ENCODE assay signal across 12 mouse cellular contexts in genomic region chr6:146674420-146674819, GRCm38 (mm10). TPM values are rescaled to one million over a fixed set of nuclear protein-coding genes. Genes with fewer than 3 reads are reported as not detected.
A peak's percentile ranks its signal among the peaks of the same experiment; 100 is the strongest.
DNase-seq lines count a peak whose midpoint lies in the region; ATAC-seq and TF ChIP-seq lines count a peak whose summit lies in the region.
"Had no signal": no experiment of that assay in that cellular context is flagged by ENCODE, and none has a peak within 500 bp of the region (broad histone marks: within the 10 kb centered on the region; RNA-seq: fewer than 3 reads in every experiment).

No protein-coding gene starts in this region.

- no peaks in the 10 kb centered on the region for H3K36me3 ChIP-seq in heart, embryonic 11.5 days (ENCODE audit: control insufficient read depth, insufficient read depth, low read length)
- H3K36me3 ChIP-seq in heart, adult 2 months (ENCODE audit: control insufficient read depth, insufficient read depth, low read length): no peaks in the 10 kb centered on the region; the same call in 1 of the 2 replicates
- H3K36me3 ChIP-seq in lung, embryonic 14.5 days (ENCODE audit: insufficient read depth): no peaks in the 10 kb centered on the region
- no peaks in the 10 kb centered on the region for H3K36me3 ChIP-seq in small intestine, adult 2 months (ENCODE audit: control insufficient read depth, insufficient read depth, low read length)
- no peaks in the 10 kb centered on the region for H3K36me3 ChIP-seq in intestine, embryonic 16.5 days (ENCODE audit: control insufficient read depth, insufficient read depth, low read length)
- H3K36me3 ChIP-seq: hindbrain, embryonic 13.5 days; stomach, embryonic 15.5 days had no signal

- no peak for TF ChIP-seq CTCF in heart, adult 2 months (IDR thresholded peaks at IDR 0.05)
- TF ChIP-seq CTCF in lung, embryonic 14.5 days (IDR thresholded peaks at IDR 0.05; ENCODE audit: low read depth): no peak
- no peak for TF ChIP-seq CTCF in small intestine, adult 2 months (IDR thresholded peaks at IDR 0.05; ENCODE audit: extremely low read depth, insufficient read length, insufficient replicate concordance, low read depth, low read length)

- H3K4me3 ChIP-seq in heart, embryonic 11.5 days (ENCODE audit: low read depth, low read length): no peak overlapping the region
- H3K4me3 ChIP-seq in heart, adult 2 months: no peak overlapping the region
- H3K4me3 ChIP-seq in lung, embryonic 14.5 days (ENCODE audit: low read depth, low read length): no peak overlapping the region
- no peak overlapping the region for H3K4me3 ChIP-seq in small intestine, adult 2 months (ENCODE audit: low read depth, low read length)
- no peak overlapping the region for H3K4me3 ChIP-seq in intestine, embryonic 16.5 days (ENCODE audit: low read length)
- H3K4me3 ChIP-seq: hindbrain, embryonic 13.5 days; stomach, embryonic 15.5 days had no signal

- H3K4me1 ChIP-seq in heart, embryonic 11.5 days (ENCODE audit: control insufficient read depth, insufficient read depth, low read length): peaks cover 29% of the 10 kb centered on the region
- H3K4me1 ChIP-seq in heart, adult 2 months (ENCODE audit: control insufficient read depth, insufficient read depth, low read length): peaks cover 3% of the 10 kb centered on the region
- no peaks in the 10 kb centered on the region for H3K4me1 ChIP-seq in lung, embryonic 14.5 days (ENCODE audit: insufficient read depth)
- peaks cover 5% of the 10 kb centered on the region; the same call in 1 of the 2 replicates for H3K4me1 ChIP-seq in small intestine, adult 2 months (ENCODE audit: control insufficient read depth, insufficient read depth, insufficient read length, low read length)
- no peaks in the 10 kb centered on the region for H3K4me1 ChIP-seq in intestine, embryonic 16.5 days (ENCODE audit: control insufficient read depth, insufficient read depth, low read length)
- H3K4me1 ChIP-seq: hindbrain, embryonic 13.5 days; stomach, embryonic 15.5 days had no signal

- H3K27ac ChIP-seq in heart, embryonic 11.5 days (ENCODE audit: low read depth, low read length): peak overlapping the region; percentile 89
- H3K27ac ChIP-seq in heart, adult 2 months: no peak overlapping the region
- H3K27ac ChIP-seq in lung, embryonic 14.5 days (ENCODE audit: low read depth): peak overlapping the region; percentile 9; the same call in 1 of the 2 replicates
- peak overlapping the region; percentile 21; the same call in 1 of the 2 replicates for H3K27ac ChIP-seq in small intestine, adult 2 months (ENCODE audit: insufficient read depth, low read depth, low read length)
- H3K27ac ChIP-seq in intestine, embryonic 16.5 days (ENCODE audit: low read length): no peak overlapping the region
- H3K27ac ChIP-seq: hindbrain, embryonic 13.5 days; liver, embryonic 14.5 days; stomach, embryonic 15.5 days had no signal

- no peak overlapping the region for H3K4me2 ChIP-seq in heart, embryonic 11.5 days
- H3K4me2 ChIP-seq in lung, embryonic 14.5 days: no peak overlapping the region
- no peak overlapping the region for H3K4me2 ChIP-seq in intestine, embryonic 16.5 days (ENCODE audit: low read depth, low read length)
- H3K4me2 ChIP-seq: hindbrain, embryonic 13.5 days; stomach, embryonic 15.5 days had no signal

- intact Hi-C loops in heart, adult 2 months (cut with DNase I): no loop called here

- no peak for DNase-seq in heart, adult 2 months
- DNase-seq in lung, embryonic 14.5 days: no peak
- DNase-seq in lung, postnatal 14 days: no peak
- peak; percentile 37 for DNase-seq in thymus, postnatal 4 days
- no peak for DNase-seq in layer of hippocampus, adult 18-20 months (ENCODE audit: low spot score in 2 of 2)
- DNase-seq: cerebellum, postnatal 14 days had no signal

- WGBS in heart, embryonic 11.5 days (ENCODE audit: insufficient replicate concordance): 72% methylated on average over 8 of the region's 8 CpGs
- whole genome bisulfite sequencing in heart, adult 2 months: 56% methylated on average over 8 of the region's 8 CpGs
- 75% methylated on average over 8 of the region's 8 CpGs for WGBS in lung, embryonic 14.5 days
- WGBS in small intestine, adult 2 months: 75% methylated on average over 8 of the region's 8 CpGs
- 81% methylated on average over 8 of the region's 8 CpGs for WGBS in intestine, embryonic 16.5 days

- H3K9me3 ChIP-seq in heart, embryonic 11.5 days (replicated peaks; ENCODE audit: control insufficient read depth, low read length): no peaks in the 10 kb centered on the region; the same call in 1 of the 2 replicates
- H3K9me3 ChIP-seq in lung, embryonic 14.5 days (ENCODE audit: low read depth, low read length): no peaks in the 10 kb centered on the region
- H3K9me3 ChIP-seq in intestine, embryonic 16.5 days (ENCODE audit: control insufficient read depth, low read length): 0 out of 2 replicates have a peak, but pooled peaks cover 4% of the 10 kb centered on the region
- H3K9me3 ChIP-seq: stomach, embryonic 15.5 days had no signal

- H3K27me3 ChIP-seq in heart, embryonic 11.5 days (ENCODE audit: control insufficient read depth, insufficient read depth, low read length): no peaks in the 10 kb centered on the region
- H3K27me3 ChIP-seq in heart, adult 2 months (ENCODE audit: control insufficient read depth, insufficient read depth, low read length): no peaks in the 10 kb centered on the region
- H3K27me3 ChIP-seq in lung, embryonic 14.5 days (ENCODE audit: insufficient read depth, low read length): no peaks in the 10 kb centered on the region
- no peaks in the 10 kb centered on the region for H3K27me3 ChIP-seq in small intestine, adult 2 months (ENCODE audit: control insufficient read depth, insufficient read depth, low read length)
- H3K27me3 ChIP-seq in intestine, embryonic 16.5 days (replicated peaks; ENCODE audit: control insufficient read depth, insufficient read depth, low read length): no peaks in the 10 kb centered on the region
- H3K27me3 ChIP-seq: hindbrain, embryonic 13.5 days; stomach, embryonic 15.5 days had no signal

- TF ChIP-seq EP300 in heart, adult 2 months (IDR thresholded peaks at IDR 0.05; ENCODE audit: insufficient read depth, low read depth, low read length): no peak

- no peak for TF ChIP-seq POLR2A in heart, adult 2 months (IDR thresholded peaks at IDR 0.05; ENCODE audit: insufficient read depth, low read depth, low read length)
- no peak for TF ChIP-seq POLR2A in small intestine, adult 2 months (IDR thresholded peaks at IDR 0.05; ENCODE audit: low read depth, low read length)

- ATAC-seq in heart, embryonic 11.5 days (replicated peaks; ENCODE audit: insufficient number of reproducible peaks, low FRiP score, low TSS enrichment): no peak
- ATAC-seq in lung, embryonic 14.5 days (ENCODE audit: insufficient read depth): no peak
- ATAC-seq in intestine, embryonic 16.5 days: no peak

- H3K9ac ChIP-seq in heart, embryonic 11.5 days (ENCODE audit: low read depth, low read length): peak overlapping the region; percentile 39; the same call in 1 of the 2 replicates
- no peak overlapping the region for H3K9ac ChIP-seq in heart, adult 2 months (ENCODE audit: low read depth, low read length)
- H3K9ac ChIP-seq in lung, embryonic 14.5 days: no peak overlapping the region
- no peak overlapping the region for H3K9ac ChIP-seq in intestine, embryonic 16.5 days (ENCODE audit: low read depth, low read length)
- H3K9ac ChIP-seq: hindbrain, embryonic 13.5 days; liver, embryonic 14.5 days; stomach, embryonic 15.5 days had no signal

- H3K79me2 ChIP-seq in heart, adult 2 months (replicated peaks; ENCODE audit: control insufficient read depth, insufficient read depth, low read length): no peaks in the 10 kb centered on the region

RNA-seq across cellular contexts. Expression of gene Tm7sf3, which starts 31.8 kb away (rescaled TPM):
- polyA plus RNA-seq in heart, embryonic 11.5 days (2014; fragmentation: Nextera tagmentation; extraction: Ambion mirVana): 39.9 and 48.3 TPM in 2 replicates
- total RNA-seq in heart, adult 2 months (2021): 10 to 100 TPM; 14.6 to 18.0 TPM
- polyA plus RNA-seq in heart, adult 2 months (2012; rRNA removed): 9.7 and 12.2 TPM in 2 replicates
- polyA plus RNA-seq in lung, embryonic 14.5 days (2014; fragmentation: Nextera tagmentation; extraction: Ambion mirVana): 28.5 and 28.8 TPM in 2 replicates
- polyA plus RNA-seq in small intestine, adult 2 months (2012; rRNA removed): 9.6 and 14.4 TPM in 2 replicates
- 33.2 and 36.7 TPM in 2 replicates for polyA plus RNA-seq in intestine, embryonic 16.5 days (2015; fragmentation: Nextera tagmentation; extraction: Ambion mirVana)
- 10 to 100 TPM; 43.7 to 44.0 TPM for total RNA-seq in layer of hippocampus, adult 18-20 months (2021)

RNA-seq across cellular contexts. Expression of gene Med21, which starts 32.1 kb away (rescaled TPM):
- polyA plus RNA-seq in heart, embryonic 11.5 days (2014; fragmentation: Nextera tagmentation; extraction: Ambion mirVana): 129 and 133 TPM in 2 replicates
- total RNA-seq in heart, adult 2 months (2021): 10 to 100 TPM; 43.0 to 50.5 TPM
- 39.4 and 77.7 TPM in 2 replicates for polyA plus RNA-seq in heart, adult 2 months (2012; rRNA removed)
- 138 and 142 TPM in 2 replicates for polyA plus RNA-seq in lung, embryonic 14.5 days (2014; fragmentation: Nextera tagmentation; extraction: Ambion mirVana)
- polyA plus RNA-seq in small intestine, adult 2 months (2012; rRNA removed): 5.8 and 6.9 TPM in 2 replicates
- polyA plus RNA-seq in intestine, embryonic 16.5 days (2015; fragmentation: Nextera tagmentation; extraction: Ambion mirVana): 105 and 110 TPM in 2 replicates
- total RNA-seq in layer of hippocampus, adult 18-20 months (2021): 10 to 100 TPM; 44.5 to 48.1 TPM

RNA-seq across cellular contexts. Expression of gene Stk38l, which starts 50.4 kb away (rescaled TPM):
- 42.4 and 46.7 TPM in 2 replicates for polyA plus RNA-seq in heart, embryonic 11.5 days (2014; fragmentation: Nextera tagmentation; extraction: Ambion mirVana)
- total RNA-seq in heart, adult 2 months (2021): 10 to 100 TPM; 13.9 to 14.4 TPM
- polyA plus RNA-seq in heart, adult 2 months (2012; rRNA removed): 3.1 and 8.0 TPM in 2 replicates
- 15.6 and 16.2 TPM in 2 replicates for polyA plus RNA-seq in lung, embryonic 14.5 days (2014; fragmentation: Nextera tagmentation; extraction: Ambion mirVana)
- 1.1 and 1.6 TPM in 2 replicates for polyA plus RNA-seq in small intestine, adult 2 months (2012; rRNA removed)
- 17.1 and 17.9 TPM in 2 replicates for polyA plus RNA-seq in intestine, embryonic 16.5 days (2015; fragmentation: Nextera tagmentation; extraction: Ambion mirVana)
- 10 to 100 TPM; 22.4 to 24.5 TPM for total RNA-seq in layer of hippocampus, adult 18-20 months (2021)

Comparison
In these comparisons a context has a peak if more than half of its experiments do, and no peak if none do; other contexts are left out.
1. H3K27ac ChIP-seq: peak in heart, embryonic 11.5 days (single experiment), lung, embryonic 14.5 days (single experiment) and small intestine, adult 2 months (single experiment); none in heart, adult 2 months (single experiment) and intestine, embryonic 16.5 days (single experiment).